Mouse (Mus musculus) liver, embryonic 15.5 days (tissue): Measurements from ENCODE around the gene Gdf9. TPM values are rescaled to one million over a fixed set of nuclear protein-coding genes. Genes with fewer than 3 reads are reported as not detected.

Source experiments
- ATAC-seq: fragments of 200-750 bp; cut with Nextera tagmentation; 2 replicates; pipeline ENCODE4 v1.8.0; 2017; ENCODE audit warnings: moderate number of reproducible peaks, mild to moderate bottlenecking, moderate library complexity; ENCODE audit not compliant: insufficient read depth
- H3K27ac ChIP-seq: fragments of 300-500 bp; sonication (generic); replicated peaks from 2 replicates; pipeline ENCODE4 v1.5.1; 2015; ENCODE audit warnings: mild to moderate bottlenecking, inconsistent platforms
- H3K27me3 ChIP-seq: fragments of 300-500 bp; sonication (generic); 2 replicates; pipeline ENCODE4 v1.6.1; 2015; ENCODE audit warnings: mild to moderate bottlenecking, inconsistent platforms
- H3K36me3 ChIP-seq: fragments of 300-500 bp; sonication (generic); replicated peaks from 2 replicates; pipeline ENCODE4 v1.6.1; 2015; ENCODE audit warnings: moderate library complexity, mild to moderate bottlenecking, inconsistent platforms
- H3K4me1 ChIP-seq: fragments of 300-500 bp; sonication (generic); replicated peaks from 2 replicates; pipeline ENCODE4 v1.6.1; 2015; ENCODE audit warnings: inconsistent platforms
- H3K4me2 ChIP-seq: fragments of 300-500 bp; sonication (generic); 2 replicates; pipeline ENCODE4 v1.6.1; 2015; ENCODE audit warnings: moderate library complexity, mild to moderate bottlenecking, inconsistent platforms
- H3K4me3 ChIP-seq: fragments of 300-500 bp; sonication (generic); replicated peaks from 2 replicates; pipeline ENCODE4 v1.5.1; 2015; ENCODE audit warnings: mild to moderate bottlenecking, inconsistent platforms
- H3K9ac ChIP-seq: fragments of 300-500 bp; sonication (generic); 2 replicates; pipeline ENCODE4 v1.6.1; 2015; ENCODE audit warnings: moderate library complexity, mild to moderate bottlenecking, inconsistent platforms
- H3K9me3 ChIP-seq: fragments of 300-500 bp; sonication (generic); replicated peaks from 2 replicates; pipeline ENCODE4 v1.6.1; 2016; ENCODE audit warnings: inconsistent platforms
- WGBS: fragments of 180-500 bp; shearing (Covaris S2); methylation state at CpG from one replicate; pipeline ENCODE4 v1.1.7; 2015; ENCODE audit warnings: mixed read lengths; ENCODE audit not compliant: insufficient replicate concordance; 5-methylcytosine and 5-hydroxymethylcytosine counted together
- polyA plus RNA-seq: library from polyadenylated mRNA; unstranded; fragments of >200 nt; fragmentation: Nextera tagmentation; extraction: Ambion mirVana; gene quantifications from 2 replicates; pipeline ENCODE4 v1.2.1, GENCODE M21; 2015

Gdf9 gene
- 0.13 and 0.24 TPM in 2 replicates for polyA plus RNA-seq

GRCm38 (mm10) chr11:53430670-53431346 lies at the start of gene Gdf9, which contains the start of gene Uqcrq:
Gene Gdf9 (plus strand): TSS chr11:53431023.
Gene Uqcrq (minus strand): TSS chr11:53430831.
- WGBS, result under 1% methylated on average over 44 of the region's 44 CpGs
- peaks cover 14% of the 10 kb centered on the region for H3K36me3 ChIP-seq
- H3K9me3 ChIP-seq, result no peaks in the 10 kb centered on the region
- peaks cover 48% of the 10 kb centered on the region for H3K4me1 ChIP-seq
- peak within 1 kb of the TSS; percentile 87 for H3K4me2 ChIP-seq
- peak within 1 kb of the TSS; percentile 87 for H3K9ac ChIP-seq
- no peaks in the 10 kb centered on the region for H3K27me3 ChIP-seq
- peak within 1 kb of the TSS; percentile 96 for H3K4me3 ChIP-seq
- peak; percentile 87 for ATAC-seq
- peak within 1 kb of the TSS; percentile 90 for H3K27ac ChIP-seq

- Histone ChIP-seq H3K36me3 (peaks cover 14% of the 10 kb centered on the region), H3K9ac (no peak overlapping the region), H3K27me3 (no peaks in the 10 kb centered on the region), H3K4me3 (no peak overlapping the region), H3K4me2 (no peak overlapping the region), H3K9me3 (no peaks in the 10 kb centered on the region), H3K27ac (no peak overlapping the region), H3K4me1 (peaks cover 3% of the 10 kb centered on the region)
- 91% methylated on average over 2 of the region's 2 CpGs for WGBS
- no peak for ATAC-seq
Measured at GRCm38 (mm10) chr11:53383758-53384428, 46.9 kb upstream of the Gdf9 start.

- no peak for ATAC-seq
Measured at GRCm38 (mm10) chr11:53393856-53394255, 37.0 kb upstream of the Gdf9 start.

GRCm38 (mm10) chr11:53403638-53404037 lies 27.2 kb upstream of the Gdf9 start:
- 30% methylated on average over 1 of the region's 1 CpGs for WGBS
- Histone ChIP-seq H3K27ac (no peak overlapping the region), H3K27me3 (no peaks in the 10 kb centered on the region), H3K4me2 (no peak overlapping the region), H3K9ac (no peak overlapping the region), H3K4me1 (peaks cover 3% of the 10 kb centered on the region; the same call in 1 of the 2 replicates), H3K9me3 (no peaks in the 10 kb centered on the region), H3K4me3 (no peak overlapping the region), H3K36me3 (peaks cover 76% of the 10 kb centered on the region)
- no peak for ATAC-seq

More at GRCm38 (mm10) chr11:53393856-53394255, 37.0 kb upstream of the Gdf9 start:
- Histone ChIP-seq H3K9ac (no peak overlapping the region), H3K4me2 (no peak overlapping the region), H3K27ac (no peak overlapping the region), H3K4me1 (no peaks in the 10 kb centered on the region), H3K27me3 (no peaks in the 10 kb centered on the region), H3K9me3 (no peaks in the 10 kb centered on the region), H3K36me3 (peaks cover 30% of the 10 kb centered on the region), H3K4me3 (no peak overlapping the region)
- WGBS, result 46% methylated on average over 1 of the region's 1 CpGs

GRCm38 (mm10) chr11:53411738-53412137 lies 19.1 kb upstream of the Gdf9 start:
- H3K36me3 ChIP-seq, result peaks cover 78% of the 10 kb centered on the region
- H3K4me3 ChIP-seq, result no peak overlapping the region
- H3K9me3 ChIP-seq, result no peaks in the 10 kb centered on the region
- no peak overlapping the region for H3K27ac ChIP-seq
- ATAC-seq, result no peak
- H3K27me3 ChIP-seq, result no peaks in the 10 kb centered on the region
- no peak overlapping the region for H3K4me2 ChIP-seq
- H3K9ac ChIP-seq, result no peak overlapping the region
- no peaks in the 10 kb centered on the region for H3K4me1 ChIP-seq

GRCm38 (mm10) chr11:53413871-53414270 lies 17.0 kb upstream of the Gdf9 start:
- Histone ChIP-seq H3K36me3 (peaks cover 69% of the 10 kb centered on the region), H3K9me3 (no peaks in the 10 kb centered on the region), H3K4me3 (no peak overlapping the region), H3K9ac (no peak overlapping the region), H3K27ac (no peak overlapping the region), H3K4me2 (no peak overlapping the region), H3K27me3 (no peaks in the 10 kb centered on the region), H3K4me1 (no peaks in the 10 kb centered on the region)
- 83% methylated on average over 4 of the region's 4 CpGs for WGBS
- no peak for ATAC-seq

GRCm38 (mm10) chr11:53418048-53418447 lies 12.8 kb upstream of the Gdf9 start:
- H3K4me3 ChIP-seq, result no peak overlapping the region
- H3K9ac ChIP-seq, result no peak overlapping the region
- H3K4me1 ChIP-seq, result no peaks in the 10 kb centered on the region
- H3K27ac ChIP-seq, result no peak overlapping the region
- ATAC-seq, result no peak
- no peak overlapping the region for H3K4me2 ChIP-seq
- no peaks in the 10 kb centered on the region for H3K9me3 ChIP-seq
- no peaks in the 10 kb centered on the region for H3K27me3 ChIP-seq
- H3K36me3 ChIP-seq, result peaks cover 48% of the 10 kb centered on the region

- Histone ChIP-seq H3K4me3 (peak within 1 kb of the TSS; percentile 43), H3K9me3 (no peaks in the 10 kb centered on the region), H3K4me1 (no peaks in the 10 kb centered on the region), H3K27me3 (no peaks in the 10 kb centered on the region), H3K36me3 (peaks cover 14% of the 10 kb centered on the region), H3K9ac (no peak within 1 kb of the TSS; the same call in 1 of the 2 replicates), H3K4me2 (peak within 1 kb of the TSS; percentile 31; the same call in 1 of the 2 replicates), H3K27ac (peak within 1 kb of the TSS; percentile 63)
- peak; percentile 74 for ATAC-seq
- 59% methylated on average over 4 of the region's 4 CpGs for WGBS
Measured at GRCm38 (mm10) chr11:53423036-53423435, 7.8 kb upstream of the Gdf9 start, which contains the start of gene Leap2. Gene Leap2 (minus strand): TSS chr11:53423170.

- Histone ChIP-seq H3K4me2 (no peak overlapping the region), H3K9ac (no peak overlapping the region), H3K9me3 (no peaks in the 10 kb centered on the region), H3K4me1 (peaks cover 12% of the 10 kb centered on the region), H3K36me3 (peaks cover 25% of the 10 kb centered on the region), H3K4me3 (no peak overlapping the region), H3K27ac (no peak overlapping the region), H3K27me3 (no peaks in the 10 kb centered on the region)
- ATAC-seq, result no peak
- 45% methylated on average over 2 of the region's 2 CpGs for WGBS
Measured at GRCm38 (mm10) chr11:53424826-53425225, 6.0 kb upstream of the Gdf9 start.

- Histone ChIP-seq H3K4me1 (peaks cover 16% of the 10 kb centered on the region), H3K27ac (peak overlapping the region; percentile 12), H3K9me3 (no peaks in the 10 kb centered on the region), H3K36me3 (peaks cover 24% of the 10 kb centered on the region), H3K27me3 (no peaks in the 10 kb centered on the region), H3K4me2 (no peak overlapping the region), H3K4me3 (no peak overlapping the region), H3K9ac (no peak overlapping the region)
- ATAC-seq, result no peak
- WGBS, result 54% methylated on average over 3 of the region's 3 CpGs
Measured at GRCm38 (mm10) chr11:53425251-53425650, 5.6 kb upstream of the Gdf9 start.

- no peak for ATAC-seq
- peaks cover 18% of the 10 kb centered on the region for H3K4me1 ChIP-seq
- H3K27ac ChIP-seq, result peak overlapping the region; percentile 12
- H3K9me3 ChIP-seq, result no peaks in the 10 kb centered on the region
- no peak overlapping the region for H3K4me2 ChIP-seq
- no peaks in the 10 kb centered on the region for H3K27me3 ChIP-seq
- no peak overlapping the region for H3K4me3 ChIP-seq
- peaks cover 23% of the 10 kb centered on the region for H3K36me3 ChIP-seq
- no peak overlapping the region for H3K9ac ChIP-seq
- 78% methylated on average over 6 of the region's 6 CpGs for WGBS
Measured at GRCm38 (mm10) chr11:53425711-53426255, 5.0 kb upstream of the Gdf9 start.
